Mouse (Mus musculus) midbrain, embryonic 14.5 days (tissue): ENCODE results near the gene Krtap4-6. TPM values are rescaled to one million over a fixed set of nuclear protein-coding genes. Genes with fewer than 3 reads are reported as not detected.
"Not testable (repeated sequence)": the region's sequence is repeated elsewhere in the genome, so short reads cannot be mapped to it uniquely, and the experiment has no call there.

Source experiments
- ATAC-seq: fragments of 200-750 bp; cut with Nextera tagmentation; 2 replicates; pipeline ENCODE4 v1.8.0; 2017; ENCODE audit warnings: moderate number of reproducible peaks, moderate library complexity; ENCODE audit not compliant: low FRiP score, low TSS enrichment
- DNase-seq: peaks from one replicate; pipeline ENCODE4 v3.0.0-alpha.2; 2015
- H3K27ac ChIP-seq: fragments of 300-500 bp; sonication (generic); replicated peaks from 2 replicates; pipeline ENCODE4 v1.5.1; 2014; ENCODE audit warnings: mild to moderate bottlenecking, low read depth, low read length, moderate library complexity
- H3K27me3 ChIP-seq: fragments of 300-500 bp; sonication (generic); 2 replicates; pipeline ENCODE4 v1.6.1; 2014; ENCODE audit warnings: low read length, control low read depth, mixed read lengths; ENCODE audit not compliant: control insufficient read depth, insufficient read depth
- H3K36me3 ChIP-seq: fragments of 300-500 bp; sonication (generic); 2 replicates; pipeline ENCODE4 v1.6.1; 2014; ENCODE audit warnings: low read length, control low read depth; ENCODE audit not compliant: control insufficient read depth, insufficient read depth
- H3K4me1 ChIP-seq: fragments of 300-500 bp; sonication (generic); 2 replicates; pipeline ENCODE4 v1.6.1; 2014; ENCODE audit warnings: mild to moderate bottlenecking, antibody characterized with exemption, low read length, control low read depth; ENCODE audit not compliant: control insufficient read depth, insufficient read depth
- H3K4me2 ChIP-seq: fragments of 300-500 bp; sonication (generic); 2 replicates; pipeline ENCODE4 v1.6.1; 2014; ENCODE audit warnings: mild to moderate bottlenecking, low read length, moderate library complexity
- H3K4me3 ChIP-seq: fragments of 300-500 bp; sonication (generic); replicated peaks from 2 replicates; pipeline ENCODE4 v1.5.1; 2014; ENCODE audit warnings: low read depth, low read length
- H3K9ac ChIP-seq: fragments of 300-500 bp; sonication (generic); replicated peaks from 2 replicates; pipeline ENCODE4 v1.6.1; 2014; ENCODE audit warnings: mild to moderate bottlenecking, low read length, moderate library complexity
- H3K9me3 ChIP-seq: fragments of 300-500 bp; sonication (generic); 2 replicates; pipeline ENCODE4 v1.6.1; 2016; ENCODE audit warnings: low read length, control low read depth, mixed read lengths; ENCODE audit not compliant: control insufficient read depth
- WGBS: fragments of 180-500 bp; shearing (Covaris S2); extraction: QIAGEN DNeasy Blood & Tissue Kit; methylation state at CpG from one replicate; pipeline ENCODE4 v1.1.7; 2014; 5-methylcytosine and 5-hydroxymethylcytosine counted together
- polyA plus RNA-seq: library from polyadenylated mRNA; unstranded; fragments of >200 nt; fragmentation: Nextera tagmentation; extraction: Ambion mirVana; gene quantifications from 2 replicates; pipeline ENCODE4 v1.2.1, GENCODE M21; 2014

Gene Krtap4-6
- polyA plus RNA-seq, 1 experiment from 2014 or later: not detected

- no peak for DNase-seq
- WGBS: 90% methylated on average over 15 of the region's 15 CpGs
- no peak for ATAC-seq
Measured at GRCm38 (mm10) chr11:99646444-99646843, 19.3 kb downstream of the Krtap4-6 start.

GRCm38 (mm10) chr11:99644351-99644750 lies 21.4 kb downstream of the Krtap4-6 start:
- Histone ChIP-seq H3K27ac (no peak overlapping the region), H3K9ac (no peak overlapping the region), H3K4me1 (no peaks in the 10 kb centered on the region), H3K9me3 (no peaks in the 10 kb centered on the region), H3K27me3 (no peaks in the 10 kb centered on the region), H3K4me3 (no peak overlapping the region), H3K4me2 (no peak overlapping the region), H3K36me3 (no peaks in the 10 kb centered on the region)
- ATAC-seq: no peak
- WGBS: 78% methylated on average over 3 of the region's 3 CpGs
- no peak for DNase-seq

More at GRCm38 (mm10) chr11:99646444-99646843, 19.3 kb downstream of the Krtap4-6 start:
- no peaks in the 10 kb centered on the region for H3K4me1 ChIP-seq
- no peak overlapping the region for H3K4me2 ChIP-seq
- no peak overlapping the region for H3K27ac ChIP-seq
- no peak overlapping the region for H3K4me3 ChIP-seq
- H3K9me3 ChIP-seq: no peaks in the 10 kb centered on the region
- no peaks in the 10 kb centered on the region for H3K36me3 ChIP-seq
- no peaks in the 10 kb centered on the region for H3K27me3 ChIP-seq
- no peak overlapping the region for H3K9ac ChIP-seq

GRCm38 (mm10) chr11:99643635-99644139 lies 22.1 kb downstream of the Krtap4-6 start, which contains the start of gene Krtap4-7:
TSS of gene Krtap4-7 (minus strand) at chr11:99644089.
- H3K36me3 ChIP-seq, H3K4me3 ChIP-seq, H3K4me1 ChIP-seq, H3K4me2 ChIP-seq, H3K27me3 ChIP-seq, ATAC-seq, H3K9ac ChIP-seq, H3K27ac ChIP-seq, DNase-seq, H3K9me3 ChIP-seq: not testable (repeated sequence)
- 84% methylated on average over 9 of the region's 9 CpGs for WGBS

- ATAC-seq (no peak), DNase-seq (no peak)
- no peak overlapping the region for H3K27ac ChIP-seq
- no peak overlapping the region for H3K9ac ChIP-seq
- H3K9me3 ChIP-seq: no peaks in the 10 kb centered on the region
- 45% methylated on average over 1 of the region's 1 CpGs for WGBS
- no peaks in the 10 kb centered on the region for H3K36me3 ChIP-seq
- H3K4me2 ChIP-seq: no peak overlapping the region
- H3K4me3 ChIP-seq: no peak overlapping the region
- H3K4me1 ChIP-seq: no peaks in the 10 kb centered on the region
- no peaks in the 10 kb centered on the region for H3K27me3 ChIP-seq
Measured at GRCm38 (mm10) chr11:99640926-99641325, 24.8 kb downstream of the Krtap4-6 start.

GRCm38 (mm10) chr11:99637086-99637485 lies 28.7 kb downstream of the Krtap4-6 start:
- no peaks in the 10 kb centered on the region for H3K27me3 ChIP-seq
- H3K4me3 ChIP-seq: no peak overlapping the region
- no peaks in the 10 kb centered on the region for H3K4me1 ChIP-seq
- no peaks in the 10 kb centered on the region for H3K9me3 ChIP-seq
- DNase-seq (no peak), ATAC-seq (no peak)
- no peak overlapping the region for H3K27ac ChIP-seq
- no peak overlapping the region for H3K9ac ChIP-seq
- 67% methylated on average over 1 of the region's 1 CpGs for WGBS
- no peaks in the 10 kb centered on the region for H3K36me3 ChIP-seq
- no peak overlapping the region for H3K4me2 ChIP-seq

- Histone ChIP-seq H3K27me3 (no peaks in the 10 kb centered on the region), H3K4me3 (no peak within 1 kb of the TSS), H3K4me1 (no peaks in the 10 kb centered on the region), H3K36me3 (no peaks in the 10 kb centered on the region), H3K9me3 (no peaks in the 10 kb centered on the region), H3K27ac (no peak within 1 kb of the TSS), H3K4me2 (no peak within 1 kb of the TSS), H3K9ac (no peak within 1 kb of the TSS)
- DNase-seq (no peak), ATAC-seq (no peak)
- 33% methylated on average over 8 of the region's 8 CpGs for WGBS
Measured at GRCm38 (mm10) chr11:99634653-99635134, 31.1 kb downstream of the Krtap4-6 start, which contains the start of gene Krtap4-2. TSS of gene Krtap4-2 (minus strand) at chr11:99635084.

GRCm38 (mm10) chr11:99633293-99633692 lies 32.5 kb downstream of the Krtap4-6 start:
- H3K27me3 ChIP-seq: no peaks in the 10 kb centered on the region
- no peak for ATAC-seq
- 86% methylated on average over 2 of the region's 2 CpGs for WGBS

GRCm38 (mm10) chr11:99630890-99631289 lies 34.9 kb downstream of the Krtap4-6 start:
- Histone ChIP-seq H3K9me3 (no peaks in the 10 kb centered on the region), H3K4me1 (no peaks in the 10 kb centered on the region), H3K9ac (no peak overlapping the region), H3K36me3 (no peaks in the 10 kb centered on the region), H3K27ac (no peak overlapping the region), H3K27me3 (no peaks in the 10 kb centered on the region), H3K4me2 (no peak overlapping the region), H3K4me3 (no peak overlapping the region)
- WGBS: 84% methylated on average over 3 of the region's 3 CpGs
- DNase-seq (no peak), ATAC-seq (no peak)

More at GRCm38 (mm10) chr11:99633293-99633692, 32.5 kb downstream of the Krtap4-6 start:
- Histone ChIP-seq H3K4me1 (no peaks in the 10 kb centered on the region), H3K4me2 (no peak overlapping the region), H3K36me3 (no peaks in the 10 kb centered on the region), H3K9ac (no peak overlapping the region), H3K27ac (no peak overlapping the region), H3K4me3 (no peak overlapping the region), H3K9me3 (no peaks in the 10 kb centered on the region)
- no peak for DNase-seq

GRCm38 (mm10) chr11:99628138-99628537 lies 37.6 kb downstream of the Krtap4-6 start, which contains the start of gene Krtap4-1:
TSS of gene Krtap4-1 (minus strand) at chr11:99628238.
- H3K4me1 ChIP-seq: no peaks in the 10 kb centered on the region
- H3K27ac ChIP-seq: no peak within 1 kb of the TSS
- DNase-seq: no peak
- no peak within 1 kb of the TSS for H3K9ac ChIP-seq
- no peaks in the 10 kb centered on the region for H3K27me3 ChIP-seq
- no peak for ATAC-seq
- H3K4me2 ChIP-seq: no peak within 1 kb of the TSS
- no peaks in the 10 kb centered on the region for H3K36me3 ChIP-seq
- H3K9me3 ChIP-seq: no peaks in the 10 kb centered on the region
- 85% methylated on average over 4 of the region's 4 CpGs for WGBS
- H3K4me3 ChIP-seq: no peak within 1 kb of the TSS
